Mouse (Mus musculus) NIH3T3 (cell line): ENCODE results near the gene Erbb3.
"Not testable (repeated sequence)": the region's sequence is repeated elsewhere in the genome, so short reads cannot be mapped to it uniquely, and the experiment has no call there.

Experiments
- DNase-seq: peaks from one replicate; pipeline ENCODE4 v3.0.0-alpha.2; 2012; ENCODE audit warnings: low read depth

Erbb3 gene

GRCm38 (mm10) chr10:128589464-128590192, at the start of gene Erbb3:
Gene Erbb3 (minus strand): TSS chr10:128589652.
- peak; percentile 74 for DNase-seq

- no peak for DNase-seq
Observed at GRCm38 (mm10) chr10:128637011-128637410, 47.6 kb upstream of the Erbb3 start.

DNA sequence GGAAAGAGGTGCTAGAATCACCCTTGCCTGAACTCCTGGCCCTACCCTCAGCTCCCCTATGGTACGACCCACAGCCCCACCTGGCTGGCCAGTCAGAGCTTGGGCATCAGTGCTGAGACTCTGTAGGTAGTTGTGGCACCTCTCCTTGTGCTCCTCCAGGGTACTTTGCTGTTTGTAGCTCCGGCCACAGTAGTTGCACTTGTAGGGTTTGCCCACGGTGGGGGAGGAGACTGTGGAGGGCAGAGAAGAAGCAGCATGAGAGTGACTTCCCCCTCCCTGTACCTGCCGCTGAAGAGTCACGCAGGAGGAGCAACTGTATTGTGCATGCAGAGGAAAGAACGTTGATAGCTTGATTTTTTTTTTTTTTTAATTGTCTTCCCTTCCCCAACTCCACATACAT, 47.1 kb upstream of the Erbb3 start:
- no peak for DNase-seq

DNA sequence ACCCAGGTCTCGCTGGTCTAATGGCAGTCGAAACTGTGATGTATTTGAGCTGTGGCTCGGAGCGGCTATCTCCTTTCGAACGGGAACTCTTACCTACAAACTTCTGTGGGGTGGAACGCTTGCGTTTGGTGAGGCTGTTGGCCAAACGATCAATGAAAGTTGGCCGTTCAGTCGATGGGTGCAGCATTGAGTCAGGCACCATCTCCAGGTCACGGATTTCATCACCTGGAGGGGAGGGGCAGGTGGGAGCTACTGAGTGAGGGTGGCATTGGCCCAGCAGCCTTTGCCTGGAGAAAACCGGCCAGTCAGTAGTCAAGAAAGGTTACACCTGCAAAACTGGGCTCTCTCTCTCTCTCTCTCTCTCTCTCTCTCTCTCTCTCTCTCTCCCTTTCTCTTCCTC, 46.2 kb upstream of the Erbb3 start:
- no peak for DNase-seq

DNA sequence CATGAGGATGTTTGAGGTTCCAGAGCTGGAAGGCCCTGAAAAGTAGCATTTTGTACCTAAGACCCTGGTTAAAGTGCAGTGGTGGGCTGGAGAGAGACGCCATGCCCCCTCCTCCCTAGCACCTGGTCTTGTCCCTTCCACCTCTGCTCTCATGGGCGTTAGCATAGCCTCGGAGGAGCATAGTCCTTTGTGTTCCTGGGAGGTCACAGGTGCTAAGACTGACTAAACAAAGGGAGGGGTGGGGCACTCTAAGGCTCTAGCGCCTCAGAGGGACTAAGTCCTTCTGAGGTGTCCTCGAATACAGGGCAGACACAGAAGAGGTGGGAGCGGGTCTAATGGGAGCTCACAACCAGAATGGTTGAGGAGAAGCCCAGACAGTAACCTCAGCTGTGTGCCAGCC, 42.1 kb upstream of the Erbb3 start:
- no peak for DNase-seq

DNA sequence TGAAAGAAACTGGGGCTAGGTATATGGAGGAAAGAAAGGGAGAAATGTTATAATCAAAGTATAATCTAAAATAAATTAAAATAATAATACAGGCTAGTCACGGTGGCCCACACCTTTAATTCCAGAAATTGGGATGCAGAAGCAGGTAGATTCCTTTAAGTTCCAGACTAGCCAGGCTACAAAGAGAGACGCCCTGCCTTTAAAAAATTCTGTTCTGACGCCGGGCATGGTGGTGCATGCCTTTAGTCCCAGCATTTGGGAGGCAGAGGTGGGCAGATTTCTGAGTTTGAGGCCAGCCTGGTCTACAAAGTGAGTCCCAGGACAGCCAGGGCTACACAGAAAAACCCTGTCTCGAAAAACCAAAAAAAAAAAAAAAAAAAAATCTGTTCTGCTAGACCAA, 40.9 kb upstream of the Erbb3 start:
- not testable (repeated sequence) for DNase-seq

DNA sequence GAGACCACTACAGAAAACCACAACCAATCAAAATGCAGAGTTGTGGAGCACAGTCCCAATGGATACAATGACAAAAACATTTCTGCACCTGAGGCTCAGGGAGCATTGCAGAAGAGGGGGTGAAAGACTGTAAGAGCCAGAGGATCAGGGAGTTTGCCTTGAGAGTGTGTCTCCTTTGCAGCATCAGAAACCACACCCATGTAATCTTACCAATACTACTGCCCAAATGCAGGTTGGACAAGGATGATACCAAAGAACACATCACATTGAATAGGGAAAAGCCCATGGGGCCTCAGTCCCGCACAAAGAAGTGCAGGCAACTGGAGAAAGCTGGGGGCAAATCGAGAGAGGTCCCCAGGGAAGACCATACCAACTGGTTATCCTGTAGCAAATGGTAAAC, 40.3 kb upstream of the Erbb3 start:
- DNase-seq, result no peak

GRCm38 (mm10) chr10:128627398-128628317, 38.2 kb upstream of the Erbb3 start:
- no peak for DNase-seq

GRCm38 (mm10) chr10:128626311-128627310, 37.2 kb upstream of the Erbb3 start, which contains the start of gene Rps26:
Gene Rps26 (minus strand): TSS chr10:128626747.
- DNase-seq, result peak; percentile 97

GRCm38 (mm10) chr10:128625287-128625894, 35.9 kb upstream of the Erbb3 start:
- peak; percentile 20 for DNase-seq

DNA sequence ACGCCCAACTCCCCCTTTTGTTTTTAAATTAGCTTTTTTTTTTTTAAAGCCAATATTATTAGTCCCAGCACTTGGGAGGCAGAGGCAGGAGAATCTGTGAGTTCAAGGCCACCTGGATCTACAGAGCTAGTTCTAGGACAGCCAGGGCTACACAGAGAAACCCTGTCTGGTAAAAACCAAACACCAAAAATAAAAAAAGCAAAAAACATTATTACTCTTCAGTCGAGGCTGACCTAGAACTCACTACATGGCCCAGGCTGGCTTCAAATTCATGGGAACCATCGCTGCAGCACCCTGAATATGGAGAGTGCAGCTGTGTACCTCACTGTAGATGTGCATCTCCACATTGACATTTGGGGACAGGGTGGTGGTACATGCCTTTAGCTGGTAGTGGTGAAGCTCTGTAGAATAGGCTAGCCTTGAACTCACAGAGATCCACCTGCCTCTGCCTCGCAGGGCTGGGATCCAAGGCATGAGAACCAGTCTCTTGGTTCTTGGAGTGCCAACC, 33.7 kb upstream of the Erbb3 start:
- not testable (repeated sequence) for DNase-seq

GRCm38 (mm10) chr10:128622702-128623101, 33.2 kb upstream of the Erbb3 start:
- DNase-seq, result no peak

- DNase-seq, result peak; percentile 41
Observed at GRCm38 (mm10) chr10:128621986-128622520, 32.6 kb upstream of the Erbb3 start.

DNA sequence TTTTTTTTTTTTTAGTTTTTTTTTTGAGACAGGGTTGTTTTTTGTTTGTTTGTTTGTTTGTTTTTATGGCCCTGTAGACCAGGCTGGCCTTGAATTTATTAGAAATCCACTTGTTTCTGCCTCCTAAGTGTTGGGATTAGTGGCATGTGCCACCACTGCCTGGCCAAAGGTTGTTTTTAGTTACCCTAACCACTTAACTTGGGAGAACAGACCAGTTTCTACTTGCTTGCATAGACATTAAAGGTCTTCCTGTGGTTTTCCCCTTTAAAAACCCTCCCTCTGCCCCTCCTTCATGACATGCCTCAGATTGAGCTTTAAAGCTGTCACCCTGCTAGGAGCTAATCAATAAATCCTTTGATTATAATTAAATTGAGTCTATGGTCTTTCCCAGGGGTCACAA, 30.8 kb upstream of the Erbb3 start:
- DNase-seq, result no peak

- not testable (repeated sequence) for DNase-seq
Observed at GRCm38 (mm10) chr10:128619148-128619547, 29.7 kb upstream of the Erbb3 start.

DNA sequence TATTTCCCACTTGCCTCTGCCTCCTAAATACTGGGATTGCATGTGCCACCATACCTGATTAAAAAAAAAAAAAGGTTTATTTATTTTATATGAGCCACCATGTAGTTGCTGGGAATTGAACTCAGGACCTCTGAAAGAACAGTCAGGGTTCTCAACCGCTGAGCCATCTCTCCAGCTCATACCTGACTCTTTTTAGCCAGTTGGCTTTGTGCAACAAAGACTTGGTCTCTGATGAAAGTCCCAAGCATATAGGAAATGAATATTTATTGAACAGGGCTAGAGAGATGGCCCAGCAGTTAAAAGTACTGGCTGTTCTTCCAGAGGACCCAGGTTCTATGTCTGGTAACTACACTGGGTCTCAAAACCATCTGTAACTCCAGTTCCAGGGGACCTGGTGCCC, 29.1 kb upstream of the Erbb3 start:
- no peak for DNase-seq

DNA sequence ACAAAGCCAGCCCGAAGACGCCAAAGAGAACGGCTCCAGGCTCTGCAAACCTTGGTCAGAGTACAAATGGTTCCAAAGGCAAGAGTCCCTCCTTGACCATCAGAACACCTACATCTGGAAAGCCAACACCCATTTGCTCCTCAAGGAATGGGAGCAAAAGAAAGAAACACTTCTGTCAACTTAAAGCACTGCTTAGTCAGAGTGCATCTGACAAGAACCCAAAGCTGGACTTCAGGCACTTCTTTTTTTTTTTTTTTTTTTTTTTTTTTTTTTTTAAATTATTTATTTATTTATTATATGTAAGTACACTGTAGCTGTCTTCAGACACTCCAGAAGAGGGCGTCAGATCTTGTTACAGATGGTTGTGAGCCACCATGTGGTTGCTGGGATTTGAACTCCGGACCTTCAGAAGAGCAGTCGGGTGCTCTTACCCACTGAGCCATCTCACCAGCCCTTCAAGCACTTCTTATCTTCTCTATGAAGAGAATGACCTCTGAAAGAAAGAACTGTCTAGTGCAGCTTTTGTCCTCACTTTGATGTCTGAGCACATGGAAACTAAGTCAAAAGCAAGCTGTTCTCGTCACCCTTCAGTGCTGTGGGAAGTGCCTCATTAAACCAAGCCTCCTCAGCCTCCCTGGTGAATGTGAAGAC, 26.5 kb upstream of the Erbb3 start:
- not testable (repeated sequence) for DNase-seq

- no peak for DNase-seq
Observed at GRCm38 (mm10) chr10:128614934-128615333, 25.5 kb upstream of the Erbb3 start.

DNA sequence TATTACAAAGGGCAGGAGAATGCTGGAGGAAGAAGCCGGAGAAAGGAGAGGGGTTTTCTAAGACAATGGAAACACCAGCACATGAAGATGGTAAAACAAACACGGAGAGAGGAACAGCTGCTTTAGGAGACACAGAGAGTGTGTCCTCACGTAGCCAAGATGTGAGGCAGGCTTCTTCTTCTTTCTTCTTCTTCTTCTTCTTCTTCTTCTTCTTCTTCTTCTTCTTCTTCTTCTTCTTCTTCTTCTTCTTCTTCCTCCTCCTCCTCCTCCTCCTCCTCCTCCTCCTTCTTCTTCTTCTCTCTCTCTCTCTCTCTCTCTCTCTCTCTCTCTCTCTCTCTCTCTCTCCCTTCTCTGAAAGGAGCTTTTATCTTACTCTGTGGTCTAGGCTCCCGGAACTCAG, 24.4 kb upstream of the Erbb3 start:
- DNase-seq, result not testable (repeated sequence)

- DNase-seq, result no peak
Observed at GRCm38 (mm10) chr10:128613154-128613440, 23.6 kb upstream of the Erbb3 start.
